Mouse (Mus musculus): ENCODE results near the gene Gm36028.

- no peak for TF ChIP-seq POLR2A (IDR thresholded peaks at IDR 0.05; ENCODE audit: insufficient read depth, low read length)
- TF ChIP-seq CTCF (IDR thresholded peaks at IDR 0.05; ENCODE audit: low read depth, low read length), result no peak
- TF ChIP-seq EP300 (IDR thresholded peaks at IDR 0.05; ENCODE audit: insufficient read depth, low read depth, low read length), result no peak
These were observed 51.3 kb downstream of the Gm36028 start for GRCm38 (mm10) chr16:37809623-37809992.

Measured in ES-Bruce4 (cell line).